Mouse (Mus musculus) testis, postnatal 14 days (tissue): ENCODE data around the gene Klk1b9.
"Not testable (repeated sequence)": the region's sequence is repeated elsewhere in the genome, so short reads cannot be mapped to it uniquely, and the experiment has no call there.

Source experiments
- DNase-seq: peaks from one replicate; pipeline ENCODE4 v3.0.0; 2021; ENCODE audit warnings: low spot score

Klk1b9 gene

GRCm38 (mm10) chr7:43975761-43976160, at the start of gene Klk1b9:
Klk1b9 (plus strand) TSS chr7:43976061.
- DNase-seq = not testable (repeated sequence)

GRCm38 (mm10) chr7:43928521-43928920, 47.3 kb upstream of the Klk1b9 start:
- no peak for DNase-seq

- DNase-seq = no peak
Observed at GRCm38 (mm10) chr7:43932337-43932736, 43.5 kb upstream of the Klk1b9 start.

GRCm38 (mm10) chr7:43933440-43933839, 42.4 kb upstream of the Klk1b9 start, which contains the start of gene Klk15:
Klk15 (plus strand) TSS chr7:43933740.
- no peak for DNase-seq

GRCm38 (mm10) chr7:43934747-43935146, 41.1 kb upstream of the Klk1b9 start:
- no peak for DNase-seq

- DNase-seq = no peak
Observed at GRCm38 (mm10) chr7:43936551-43936950, 39.3 kb upstream of the Klk1b9 start.

GRCm38 (mm10) chr7:43942293-43942692, 33.6 kb upstream of the Klk1b9 start:
- DNase-seq = not testable (repeated sequence)

- no peak for DNase-seq
Observed at GRCm38 (mm10) chr7:43944727-43945264, 31.1 kb upstream of the Klk1b9 start.

GRCm38 (mm10) chr7:43950364-43950763, 25.5 kb upstream of the Klk1b9 start, which contains the start of gene Klk1b8:
Klk1b8 (plus strand) TSS chr7:43950664.
- DNase-seq = no peak

GRCm38 (mm10) chr7:43952703-43953102, 23.2 kb upstream of the Klk1b9 start:
- no peak for DNase-seq

GRCm38 (mm10) chr7:43966451-43966850, 9.4 kb upstream of the Klk1b9 start, which contains the start of gene Klk1b1:
Klk1b1 (plus strand) TSS chr7:43966751.
- no peak for DNase-seq

- no peak for DNase-seq
Observed at GRCm38 (mm10) chr7:43967058-43967457, 8.8 kb upstream of the Klk1b9 start.

- no peak for DNase-seq
Observed at GRCm38 (mm10) chr7:43967612-43968011, 8.2 kb upstream of the Klk1b9 start.

- DNase-seq = no peak
Observed at GRCm38 (mm10) chr7:43985657-43986056, 9.8 kb downstream of the Klk1b9 start.

GRCm38 (mm10) chr7:43994821-43995220, 19.0 kb downstream of the Klk1b9 start:
- DNase-seq = not testable (repeated sequence)

- DNase-seq = not testable (repeated sequence)
Observed at GRCm38 (mm10) chr7:43995577-43995976, 19.7 kb downstream of the Klk1b9 start, which contains the start of gene Klk1b11. Klk1b11 (plus strand) TSS chr7:43995877.

GRCm38 (mm10) chr7:44004847-44005246, 29.0 kb downstream of the Klk1b9 start:
- no peak for DNase-seq

GRCm38 (mm10) chr7:44011868-44012267, 36.0 kb downstream of the Klk1b9 start, which contains the start of gene Klk1b26:
Klk1b26 (plus strand) TSS chr7:44012168.
- DNase-seq = not testable (repeated sequence)

GRCm38 (mm10) chr7:44014666-44015065, 38.8 kb downstream of the Klk1b9 start:
- not testable (repeated sequence) for DNase-seq

GRCm38 (mm10) chr7:44015071-44015470, 39.2 kb downstream of the Klk1b9 start:
- DNase-seq = no peak
